Mouse (Mus musculus) forebrain, embryonic 15.5 days (tissue): ENCODE measurements around the gene Prr5l. TPM values are rescaled to one million over a fixed set of nuclear protein-coding genes. Genes with fewer than 3 reads are reported as not detected.
A peak's percentile ranks its signal among the peaks of the same experiment; 100 is the strongest.

Experiments
- ATAC-seq: fragments of 200-750 bp; cut with Nextera tagmentation; replicated peaks from 2 replicates; pipeline ENCODE4 v1.8.0; 2017; ENCODE audit warnings: mild to moderate bottlenecking, moderate TSS enrichment, moderate library complexity
- H3K27ac ChIP-seq: fragments of 300-500 bp; sonication (generic); replicated peaks from 2 replicates; pipeline ENCODE4 v1.5.1; 2015; ENCODE audit warnings: mild to moderate bottlenecking, inconsistent platforms
- H3K27me3 ChIP-seq: fragments of 300-500 bp; sonication (generic); 2 replicates; pipeline ENCODE4 v1.6.1; 2015; ENCODE audit warnings: inconsistent platforms
- H3K36me3 ChIP-seq: fragments of 300-500 bp; sonication (generic); 2 replicates; pipeline ENCODE4 v1.6.1; 2015; ENCODE audit warnings: mild to moderate bottlenecking, inconsistent platforms
- H3K4me1 ChIP-seq: fragments of 300-500 bp; sonication (generic); 2 replicates; pipeline ENCODE4 v1.6.1; 2015; ENCODE audit warnings: inconsistent platforms
- H3K4me2 ChIP-seq: fragments of 300-500 bp; sonication (generic); replicated peaks from 2 replicates; pipeline ENCODE4 v1.6.1; 2015; ENCODE audit warnings: mild to moderate bottlenecking, inconsistent platforms
- H3K4me3 ChIP-seq: fragments of 300-500 bp; sonication (generic); 2 replicates; pipeline ENCODE4 v1.5.1; 2015; ENCODE audit warnings: mild to moderate bottlenecking, inconsistent platforms
- H3K9ac ChIP-seq: fragments of 300-500 bp; sonication (generic); replicated peaks from 2 replicates; pipeline ENCODE4 v1.6.1; 2015; ENCODE audit warnings: mild to moderate bottlenecking, inconsistent platforms
- H3K9me3 ChIP-seq: fragments of 300-500 bp; sonication (generic); 2 replicates; pipeline ENCODE4 v1.6.1; 2016; ENCODE audit warnings: inconsistent platforms
- WGBS: fragments of 180-500 bp; shearing (Covaris S2); methylation state at CpG from one replicate; pipeline ENCODE4 v1.1.7; 2015; ENCODE audit warnings: mixed read lengths; 5-methylcytosine and 5-hydroxymethylcytosine counted together
- polyA plus RNA-seq: library from polyadenylated mRNA; unstranded; fragments of >200 nt; fragmentation: Nextera tagmentation; extraction: Ambion mirVana; gene quantifications from 2 replicates; pipeline ENCODE4 v1.2.1, GENCODE M21; 2015

Prr5l gene
- polyA plus RNA-seq, 1 experiment from 2014 or later: 4.9 TPM

DNA sequence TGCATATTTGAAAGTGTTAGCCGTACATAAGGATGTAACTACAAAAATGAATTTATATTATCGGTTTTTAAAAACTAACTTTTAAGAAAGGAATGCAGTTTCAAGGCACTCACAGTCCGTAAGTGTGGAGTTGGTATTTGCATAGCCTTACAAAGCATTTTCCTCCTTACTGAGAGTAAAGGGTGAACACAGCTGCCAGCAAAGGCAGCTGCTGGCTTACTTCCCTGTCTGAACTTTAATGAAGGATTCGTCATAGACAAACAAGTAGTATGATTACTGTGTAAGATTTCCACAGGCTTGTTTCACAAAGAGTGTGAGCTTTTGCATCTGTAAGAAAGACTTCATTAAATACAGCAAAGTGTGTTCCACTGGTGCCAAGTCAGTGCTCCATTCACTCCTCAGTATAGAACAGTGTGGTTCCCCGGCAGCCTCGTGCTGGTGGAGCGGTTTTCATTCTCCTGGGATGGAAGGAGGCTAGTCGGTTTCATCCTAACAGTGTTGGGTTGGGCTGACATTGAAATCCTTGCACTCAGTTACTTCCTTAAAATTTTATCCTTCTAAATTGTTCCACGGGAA, 192.5 kb downstream of the Prr5l start:
- Histone ChIP-seq H3K27me3 (no peaks in the 10 kb centered on the region), H3K36me3 (peaks cover 59% of the 10 kb centered on the region), H3K9me3 (no peaks in the 10 kb centered on the region), H3K9ac (no peak overlapping the region), H3K27ac (no peak overlapping the region), H3K4me3 (no peak overlapping the region), H3K4me1 (no peaks in the 10 kb centered on the region), H3K4me2 (no peak overlapping the region)
- ATAC-seq: peak; percentile 67
- 84% methylated on average over 9 of the region's 9 CpGs for WGBS

DNA sequence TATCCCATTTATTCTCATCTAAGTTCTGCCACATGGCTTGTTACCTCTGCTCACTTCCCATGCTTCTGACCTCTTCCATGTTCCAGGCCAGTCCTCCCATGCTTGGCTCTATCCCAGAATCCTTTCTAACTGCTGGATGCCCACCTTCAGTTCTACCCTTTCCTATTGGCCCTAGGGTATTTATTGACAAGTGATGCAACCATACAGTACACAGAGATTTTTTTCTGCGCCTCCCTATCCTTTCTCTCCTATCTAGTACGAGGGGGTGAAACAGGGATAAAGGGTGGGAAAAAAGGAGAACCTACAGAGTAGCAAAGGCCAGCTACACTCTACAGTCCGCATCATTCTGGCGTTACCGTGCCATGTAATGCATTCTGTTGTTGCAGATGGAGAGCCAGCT, 194.8 kb downstream of the Prr5l start:
- H3K9me3 ChIP-seq: no peaks in the 10 kb centered on the region
- WGBS: 82% methylated on average over 5 of the region's 5 CpGs
- no peak overlapping the region for H3K27ac ChIP-seq
- peaks cover 56% of the 10 kb centered on the region for H3K36me3 ChIP-seq
- no peak for ATAC-seq
- H3K4me2 ChIP-seq: no peak overlapping the region
- H3K9ac ChIP-seq: no peak overlapping the region
- no peak overlapping the region for H3K4me3 ChIP-seq
- no peaks in the 10 kb centered on the region for H3K27me3 ChIP-seq
- H3K4me1 ChIP-seq: no peaks in the 10 kb centered on the region

DNA sequence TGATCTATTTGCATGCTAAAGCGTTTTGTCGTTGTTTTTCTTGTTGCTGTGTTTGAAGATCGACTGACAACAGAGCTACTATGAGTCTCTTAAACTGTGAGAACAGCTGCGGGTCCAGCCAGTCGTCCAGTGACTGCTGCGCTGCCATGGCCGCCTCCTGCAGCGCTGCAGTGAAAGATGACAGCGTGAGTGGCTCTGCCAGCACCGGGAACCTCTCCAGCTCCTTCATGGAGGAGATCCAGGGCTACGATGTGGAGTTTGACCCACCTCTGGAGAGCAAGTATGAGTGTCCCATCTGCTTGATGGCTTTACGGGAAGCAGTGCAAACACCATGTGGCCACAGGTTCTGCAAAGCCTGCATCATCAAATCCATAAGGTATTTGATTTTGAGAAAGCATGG, 198.4 kb downstream of the Prr5l start:
- Histone ChIP-seq H3K9ac (no peak overlapping the region), H3K36me3 (peaks cover 33% of the 10 kb centered on the region), H3K27me3 (no peaks in the 10 kb centered on the region), H3K4me2 (no peak overlapping the region), H3K27ac (no peak overlapping the region), H3K4me1 (peaks cover 8% of the 10 kb centered on the region), H3K4me3 (no peak overlapping the region), H3K9me3 (no peaks in the 10 kb centered on the region)
- 85% methylated on average over 12 of the region's 12 CpGs for WGBS
- no peak for ATAC-seq

DNA sequence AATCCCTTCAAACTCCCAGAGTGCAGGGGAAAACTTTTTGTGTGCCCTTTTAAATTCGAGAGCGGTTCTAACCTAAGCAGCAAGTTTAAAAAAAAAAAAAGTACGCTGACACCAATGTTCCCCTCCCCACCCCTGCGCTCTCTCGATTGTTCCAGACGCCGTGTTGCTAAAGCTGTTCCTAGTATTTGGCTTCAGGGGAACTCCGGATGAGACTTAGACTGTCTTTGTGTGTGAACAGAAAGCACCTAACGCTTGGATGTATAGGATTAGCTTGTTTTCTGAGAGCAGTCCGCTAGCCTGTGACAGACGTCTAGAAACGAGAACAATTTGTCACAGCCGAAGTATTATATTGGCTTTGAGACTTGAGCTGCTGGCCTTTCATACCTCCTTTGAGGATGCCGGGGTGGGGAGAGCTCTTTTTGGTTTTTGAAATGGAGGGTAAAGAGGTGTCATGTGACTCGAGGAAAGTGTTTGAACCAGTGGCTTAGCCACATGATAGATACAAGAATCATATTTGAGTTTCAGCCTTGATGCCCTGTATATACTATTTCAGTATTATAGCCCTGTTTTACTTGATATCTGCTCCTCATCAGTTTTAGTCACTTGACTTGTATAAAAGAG, 203.6 kb downstream of the Prr5l start:
- peaks cover 16% of the 10 kb centered on the region for H3K4me1 ChIP-seq
- no peak for ATAC-seq

DNA sequence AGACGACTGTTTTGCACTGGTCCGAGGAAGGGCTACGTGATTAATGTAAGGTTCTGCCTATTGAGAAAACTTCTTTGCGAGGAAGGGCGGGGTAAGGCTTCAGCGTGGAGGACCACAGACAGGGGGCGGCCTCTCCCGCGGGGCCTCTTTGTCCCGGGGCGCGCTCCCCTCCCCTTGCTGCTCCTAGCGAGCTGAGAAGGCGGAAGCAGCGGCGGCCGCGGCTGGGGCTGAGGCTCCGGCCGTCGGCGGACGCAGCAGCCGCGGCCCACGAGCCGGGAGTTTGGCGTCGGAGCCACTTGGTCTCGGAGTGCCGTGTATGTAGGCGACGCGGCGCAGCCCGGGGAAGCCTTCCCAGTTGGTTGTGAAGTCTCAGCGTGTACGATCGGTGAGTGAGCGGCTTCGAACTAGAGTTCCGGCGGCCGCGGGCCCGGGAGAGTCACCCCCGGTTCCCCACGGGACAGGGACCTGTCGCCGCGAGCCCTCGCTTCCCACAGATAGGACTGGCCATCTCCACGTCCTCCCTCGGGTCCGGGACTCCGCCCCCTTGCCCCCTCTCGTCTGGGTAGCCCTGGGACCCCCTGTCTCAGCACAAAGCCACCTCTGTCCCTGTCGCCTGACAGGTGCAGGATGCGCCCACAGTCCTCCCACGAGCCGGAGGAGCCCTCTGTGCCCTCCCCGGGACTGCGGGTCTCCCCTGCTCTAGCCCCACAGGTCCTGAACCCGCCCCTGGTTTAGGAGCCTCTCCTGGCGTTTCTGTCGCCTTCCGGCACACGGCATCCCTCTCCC, 204.4 kb downstream of the Prr5l start, which contains the start of gene Traf6:
TSS of gene Traf6 (plus strand) at position 194 of the 786 bp plus-strand sequence.
- H3K36me3 ChIP-seq: no peaks in the 10 kb centered on the region
- WGBS: under 1% methylated on average over 65 of the region's 68 CpGs

More for the DNA sequence above, 203.6 kb downstream of the Prr5l start:
- no peaks in the 10 kb centered on the region for H3K36me3 ChIP-seq
- WGBS: under 1% methylated on average over 15 of the region's 15 CpGs
- peaks cover 4% of the 10 kb centered on the region; the same call in 1 of the 2 replicates for H3K27me3 ChIP-seq
- H3K27ac ChIP-seq: no peak overlapping the region
- peak overlapping the region; percentile 85 for H3K4me3 ChIP-seq
- peak overlapping the region; percentile 74 for H3K4me2 ChIP-seq
- H3K9me3 ChIP-seq: no peaks in the 10 kb centered on the region
- peak overlapping the region; percentile 82 for H3K9ac ChIP-seq

DNA sequence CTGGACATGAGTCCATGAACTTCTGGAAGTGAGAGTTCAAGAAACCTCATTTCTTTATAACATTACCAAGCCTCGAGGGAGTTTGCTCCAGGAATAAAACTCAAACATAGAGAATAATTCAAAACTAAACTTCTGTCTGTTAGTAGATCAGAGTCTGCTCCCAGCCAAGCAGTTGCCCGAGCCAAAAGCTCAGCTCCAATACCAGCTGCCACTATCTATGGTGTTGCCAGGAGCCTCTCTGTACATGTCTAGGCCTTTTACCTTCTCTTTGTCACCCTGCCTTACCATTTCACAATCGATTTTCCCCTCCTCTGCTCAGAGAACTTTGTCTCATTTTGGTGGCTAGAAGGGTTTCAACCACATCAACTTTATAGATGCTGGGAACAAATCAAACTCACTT, 209.3 kb downstream of the Prr5l start:
- Histone ChIP-seq H3K27ac (no peak overlapping the region), H3K4me3 (no peak overlapping the region), H3K9me3 (no peaks in the 10 kb centered on the region), H3K4me1 (0 out of 2 replicates have a peak, but pooled peaks cover 2% of the 10 kb centered on the region), H3K27me3 (peaks cover 4% of the 10 kb centered on the region; the same call in 1 of the 2 replicates), H3K36me3 (no peaks in the 10 kb centered on the region), H3K9ac (no peak overlapping the region), H3K4me2 (no peak overlapping the region)
- 75% methylated on average over 3 of the region's 3 CpGs for WGBS
- no peak for ATAC-seq

More for the DNA sequence above, 204.4 kb downstream of the Prr5l start, which contains the start of gene Traf6:
- ATAC-seq: peak; percentile 93
- Histone ChIP-seq H3K4me3 (peak within 1 kb of the TSS; percentile 85), H3K27me3 (peaks cover 4% of the 10 kb centered on the region; the same call in 1 of the 2 replicates), H3K9me3 (no peaks in the 10 kb centered on the region), H3K27ac (peak within 1 kb of the TSS; percentile 67), H3K9ac (peak within 1 kb of the TSS; percentile 82), H3K4me2 (peak within 1 kb of the TSS; percentile 74), H3K4me1 (peaks cover 16% of the 10 kb centered on the region)

DNA sequence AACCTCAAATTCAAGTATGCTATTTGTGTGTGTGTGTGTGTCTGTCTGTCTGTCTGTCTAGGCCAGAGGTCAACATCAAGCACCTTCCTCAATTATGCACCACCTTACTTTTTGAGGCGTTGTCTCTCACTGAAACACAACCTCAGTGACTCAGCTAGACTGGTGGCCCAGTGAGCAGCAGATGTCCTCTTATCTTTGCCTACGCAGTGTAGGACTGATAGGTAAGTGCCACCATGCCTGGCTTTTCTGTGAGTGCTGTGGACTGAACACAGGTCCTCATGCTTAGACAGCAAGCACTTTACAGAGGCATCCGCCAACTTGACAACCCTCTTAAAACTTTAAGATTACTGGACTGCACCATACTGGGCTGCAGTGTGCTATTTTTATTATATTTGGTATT, 214.1 kb downstream of the Prr5l start:
- Histone ChIP-seq H3K36me3 (no peaks in the 10 kb centered on the region), H3K27me3 (no peaks in the 10 kb centered on the region), H3K9ac (no peak overlapping the region), H3K4me2 (no peak overlapping the region), H3K27ac (no peak overlapping the region), H3K4me3 (no peak overlapping the region), H3K9me3 (no peaks in the 10 kb centered on the region), H3K4me1 (peaks cover 7% of the 10 kb centered on the region)
- no peak for ATAC-seq
- WGBS: 96% methylated on average over 3 of the region's 3 CpGs

DNA sequence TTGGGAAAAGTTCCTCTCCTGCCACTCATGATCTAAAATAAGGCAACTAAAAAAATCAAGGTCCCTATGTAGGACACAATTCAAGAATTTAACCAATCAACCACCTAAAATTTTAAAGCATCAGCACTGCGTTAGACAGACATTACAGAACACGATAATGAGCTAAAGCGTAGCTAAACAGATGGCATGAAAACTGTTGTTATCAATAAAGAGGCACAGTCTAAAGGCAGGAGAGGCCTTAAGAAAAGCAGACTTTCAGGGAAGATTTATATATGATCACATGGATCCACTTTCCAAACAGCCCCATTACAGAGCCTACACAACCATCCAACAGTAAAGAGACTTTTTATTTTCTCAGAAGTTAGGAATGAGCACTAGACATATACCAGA, 217.1 kb downstream of the Prr5l start:
- no peak overlapping the region for H3K27ac ChIP-seq
- WGBS: 66% methylated on average over 3 of the region's 3 CpGs
- peak; percentile 72 for ATAC-seq

DNA sequence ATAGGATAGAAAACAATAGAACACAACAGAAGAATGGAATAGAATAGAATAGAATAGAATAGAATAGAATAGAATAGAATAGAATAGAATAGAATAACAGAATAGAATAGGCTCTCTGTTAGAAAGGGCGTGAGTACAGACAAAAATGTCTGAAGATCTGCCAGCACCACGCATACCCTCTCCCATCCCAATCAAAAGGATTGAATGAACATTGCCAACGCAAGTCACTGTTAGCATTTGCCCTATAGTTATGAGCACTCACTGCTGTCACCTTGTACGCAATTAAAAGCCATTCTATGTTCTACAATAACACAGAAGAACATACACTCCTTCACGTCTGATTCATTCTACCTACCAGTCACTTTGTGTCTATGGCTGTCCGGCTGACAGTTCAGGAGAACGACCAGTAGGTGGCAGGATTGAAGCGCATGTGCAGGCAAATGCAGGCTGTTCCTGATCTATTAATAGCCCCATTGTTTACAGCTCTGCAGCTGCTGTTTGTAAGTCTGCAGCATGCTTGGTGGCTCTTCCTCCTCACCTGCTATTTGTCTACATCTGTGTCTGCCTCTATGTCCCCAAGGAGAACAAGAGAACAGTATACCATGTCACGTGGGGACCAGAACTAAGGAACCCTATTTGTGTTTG, 217.6 kb downstream of the Prr5l start:
- Histone ChIP-seq H3K27me3 (no peaks in the 10 kb centered on the region), H3K4me2 (no peak overlapping the region), H3K9ac (no peak overlapping the region), H3K27ac (no peak overlapping the region), H3K9me3 (no peaks in the 10 kb centered on the region), H3K4me1 (peaks cover 7% of the 10 kb centered on the region), H3K36me3 (no peaks in the 10 kb centered on the region), H3K4me3 (no peak overlapping the region)
- WGBS: 21% methylated on average over 9 of the region's 9 CpGs
- ATAC-seq: peak; percentile 94

More for the DNA sequence above, 217.1 kb downstream of the Prr5l start:
- peaks cover 7% of the 10 kb centered on the region for H3K4me1 ChIP-seq
- H3K27me3 ChIP-seq: no peaks in the 10 kb centered on the region
- H3K4me2 ChIP-seq: no peak overlapping the region
- H3K9me3 ChIP-seq: no peaks in the 10 kb centered on the region
- no peak overlapping the region for H3K4me3 ChIP-seq
- H3K9ac ChIP-seq: no peak overlapping the region
- no peaks in the 10 kb centered on the region for H3K36me3 ChIP-seq
